Mouse (Mus musculus): Measurements from ENCODE around the gene Sctr. TPM values are rescaled to one million over a fixed set of nuclear protein-coding genes. Genes with fewer than 3 reads are reported as not detected.

Gene Sctr
- polyA plus RNA-seq, 1 experiment from 2014 or later: 0.70 TPM

DNA sequence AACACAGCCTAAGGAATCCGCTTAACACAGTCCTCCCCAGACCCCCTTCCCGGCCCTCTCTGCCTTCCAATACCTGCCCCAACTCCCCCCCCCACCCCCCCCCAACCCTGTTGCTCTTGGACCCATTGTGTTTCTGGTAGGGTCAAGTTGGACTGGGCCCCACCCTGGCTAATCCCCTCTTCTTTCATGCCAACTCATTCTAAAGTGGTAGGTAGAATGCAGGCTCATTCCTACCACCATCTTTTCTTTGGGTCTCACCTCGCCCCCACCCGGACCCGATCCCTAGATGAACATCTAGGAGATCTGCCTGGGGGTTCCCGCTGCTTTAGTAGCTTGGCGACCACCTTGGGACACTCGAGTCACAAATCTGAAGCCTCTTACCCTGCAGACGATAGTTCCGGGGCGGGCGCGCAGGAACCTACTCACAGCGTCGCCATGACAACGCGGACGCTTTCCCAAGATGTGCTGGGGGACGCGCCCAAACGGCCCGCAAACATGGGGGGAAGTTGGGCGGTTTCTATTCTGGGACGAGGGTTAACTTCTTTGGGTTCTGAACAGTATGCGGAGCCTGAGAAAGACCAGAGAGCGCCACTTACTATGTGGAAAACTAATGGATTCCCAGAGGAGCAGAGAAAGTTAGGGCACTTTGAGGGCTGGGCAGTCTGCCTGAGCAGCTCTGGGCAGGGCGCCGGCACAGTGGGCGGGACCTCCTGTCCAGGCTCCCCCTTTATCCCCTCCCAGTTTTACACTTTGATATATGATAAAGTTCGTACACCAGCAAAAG, 9.7 kb upstream of the Sctr start, which contains the start of gene Cfap221:
Gene Cfap221 (minus strand): TSS at position 437 of the 784 bp plus-strand sequence.
- ATAC-seq (ENCODE audit: insufficient read depth, low FRiP score, low TSS enrichment) (peak; percentile 86), DNase-seq (ENCODE audit: low spot score) (peak; percentile 86)
- 6% methylated on average over 30 of the region's 30 CpGs for WGBS
- Histone ChIP-seq H3K4me1 (ENCODE audit: control insufficient read depth, insufficient read depth, low read length) (no peaks in the 10 kb centered on the region), H3K36me3 (ENCODE audit: control insufficient read depth, insufficient read depth, low read length) (no peaks in the 10 kb centered on the region), H3K9me3 (ENCODE audit: control insufficient read depth, low read length) (no peaks in the 10 kb centered on the region), H3K4me3 (ENCODE audit: low read depth, low read length) (peak within 1 kb of the TSS; percentile 34), H3K4me2 (ENCODE audit: low read depth) (peak within 1 kb of the TSS; percentile 60), H3K27me3 (ENCODE audit: control insufficient read depth, insufficient read depth, low read length) (no peaks in the 10 kb centered on the region), H3K9ac (ENCODE audit: low read length) (no peak within 1 kb of the TSS), H3K27ac (ENCODE audit: low read depth, low read length) (no peak within 1 kb of the TSS)

DNA sequence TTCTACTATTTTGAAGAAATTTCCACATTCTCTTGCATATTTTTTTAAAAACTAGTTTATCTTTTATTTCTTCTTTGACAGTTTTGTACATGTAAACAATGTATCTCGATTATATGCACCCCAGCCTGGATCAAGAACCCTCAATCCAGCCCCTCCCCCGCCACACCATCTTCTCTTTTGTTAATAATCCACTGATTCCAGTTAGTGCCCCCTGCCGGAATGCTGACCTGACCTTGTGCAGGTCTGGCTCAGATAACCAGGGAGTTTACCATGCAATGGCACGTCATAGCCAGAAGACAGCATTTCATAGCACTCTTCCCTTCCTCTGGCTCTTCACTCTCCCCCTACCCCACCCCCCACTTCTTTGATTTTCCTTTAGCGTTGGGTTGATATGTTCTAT, 9.1 kb upstream of the Sctr start:
- Histone ChIP-seq H3K4me3 (ENCODE audit: low read depth, low read length) (no peak overlapping the region; the same call in 1 of the 2 replicates), H3K9ac (ENCODE audit: low read length) (no peak overlapping the region), H3K9me3 (ENCODE audit: control insufficient read depth, low read length) (no peaks in the 10 kb centered on the region), H3K36me3 (ENCODE audit: control insufficient read depth, insufficient read depth, low read length) (no peaks in the 10 kb centered on the region), H3K4me1 (ENCODE audit: control insufficient read depth, insufficient read depth, low read length) (no peaks in the 10 kb centered on the region), H3K27me3 (ENCODE audit: control insufficient read depth, insufficient read depth, low read length) (no peaks in the 10 kb centered on the region), H3K27ac (ENCODE audit: low read depth, low read length) (no peak overlapping the region), H3K4me2 (ENCODE audit: low read depth) (peak overlapping the region; percentile 60)
- 39% methylated on average over 5 of the region's 5 CpGs for WGBS
- ATAC-seq (ENCODE audit: insufficient read depth, low FRiP score, low TSS enrichment) (peak; percentile 33; the same call in 1 of the 2 replicates), DNase-seq (ENCODE audit: low spot score) (peak; percentile 28)

DNA sequence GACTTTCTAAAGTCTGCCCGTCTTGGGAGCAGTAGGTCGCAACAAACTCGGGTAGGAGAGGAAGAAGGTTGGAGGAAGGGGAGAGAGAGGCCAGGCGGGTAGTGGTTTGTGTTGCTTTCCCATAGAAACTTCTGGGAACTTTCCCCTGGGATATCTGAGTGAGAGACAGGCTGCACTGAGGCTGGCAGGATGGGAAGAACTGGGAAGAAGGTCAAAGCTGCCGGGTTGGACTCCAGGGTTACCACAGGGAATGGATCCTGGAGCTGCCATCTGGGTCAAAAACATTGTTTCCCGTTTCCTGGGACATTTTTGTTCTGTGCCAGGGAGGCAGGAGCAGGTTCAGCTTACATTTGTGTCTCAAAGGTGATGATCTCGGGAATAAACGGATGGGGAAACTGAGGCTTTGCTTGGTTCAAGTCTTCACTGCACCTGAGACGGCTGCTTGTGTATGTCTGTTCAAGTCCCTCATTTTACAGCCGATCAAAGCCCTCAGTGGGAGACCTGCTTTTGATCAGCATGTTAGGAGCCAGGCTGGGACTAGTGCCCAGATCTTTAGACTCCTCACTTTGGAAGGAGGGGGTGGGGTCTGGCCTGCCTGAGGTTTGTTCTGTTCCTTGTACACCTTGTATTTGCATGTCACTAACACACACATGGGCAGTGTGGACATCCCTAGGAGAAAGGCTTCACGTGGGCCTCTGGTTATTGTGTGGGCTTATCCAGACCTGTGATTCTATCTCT, 1.3 kb downstream of the Sctr start:
- Histone ChIP-seq H3K9ac (ENCODE audit: low read length) (no peak overlapping the region; the same call in 1 of the 2 replicates), H3K4me1 (ENCODE audit: control insufficient read depth, insufficient read depth, low read length) (no peaks in the 10 kb centered on the region), H3K27me3 (ENCODE audit: control insufficient read depth, insufficient read depth, low read length) (peaks cover 15% of the 10 kb centered on the region), H3K9me3 (ENCODE audit: control insufficient read depth, low read length) (no peaks in the 10 kb centered on the region), H3K36me3 (ENCODE audit: control insufficient read depth, insufficient read depth, low read length) (no peaks in the 10 kb centered on the region), H3K27ac (ENCODE audit: low read depth, low read length) (no peak overlapping the region), H3K4me3 (ENCODE audit: low read depth, low read length) (no peak overlapping the region), H3K4me2 (ENCODE audit: low read depth) (peak overlapping the region; percentile 66)
- DNase-seq (ENCODE audit: low spot score): no peak
- no peak for ATAC-seq (ENCODE audit: insufficient read depth, low FRiP score, low TSS enrichment)
- 28% methylated on average over 11 of the region's 11 CpGs for WGBS

GRCm38 (mm10) chr1:120012638-120013037, 5.9 kb downstream of the Sctr start:
- Histone ChIP-seq H3K4me3 (ENCODE audit: low read depth, low read length) (no peak overlapping the region), H3K27ac (ENCODE audit: low read depth, low read length) (no peak overlapping the region), H3K36me3 (ENCODE audit: control insufficient read depth, insufficient read depth, low read length) (no peaks in the 10 kb centered on the region), H3K27me3 (ENCODE audit: control insufficient read depth, insufficient read depth, low read length) (peaks cover 11% of the 10 kb centered on the region), H3K9me3 (ENCODE audit: control insufficient read depth, low read length) (no peaks in the 10 kb centered on the region), H3K4me2 (ENCODE audit: low read depth) (no peak overlapping the region), H3K4me1 (ENCODE audit: control insufficient read depth, insufficient read depth, low read length) (no peaks in the 10 kb centered on the region), H3K9ac (ENCODE audit: low read length) (no peak overlapping the region)
- WGBS: 81% methylated on average over 12 of the region's 12 CpGs
- DNase-seq (ENCODE audit: low spot score) (no peak), ATAC-seq (ENCODE audit: insufficient read depth, low FRiP score, low TSS enrichment) (no peak)

DNA sequence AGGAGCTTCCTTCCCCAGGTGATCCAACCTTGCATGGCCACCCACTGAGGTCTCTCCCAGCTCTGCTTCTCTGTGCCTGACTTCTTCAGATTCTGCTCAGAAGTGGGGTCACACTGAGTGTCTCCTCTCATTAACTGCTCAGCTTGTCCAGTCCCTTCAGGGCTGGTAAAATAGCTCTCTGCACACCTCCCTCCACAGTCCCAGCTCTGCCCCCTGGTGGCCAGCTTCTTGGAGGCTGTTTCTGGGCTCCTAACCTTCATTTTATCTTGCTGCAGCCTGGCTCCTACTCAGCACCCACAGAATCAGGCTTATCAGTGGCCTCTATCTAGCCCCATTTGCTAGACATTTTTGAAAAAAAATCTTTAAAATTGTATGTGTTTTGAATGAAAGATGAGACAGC, 6.4 kb downstream of the Sctr start:
- Histone ChIP-seq H3K4me3 (ENCODE audit: low read depth, low read length) (no peak overlapping the region), H3K4me2 (ENCODE audit: low read depth) (no peak overlapping the region), H3K9ac (ENCODE audit: low read length) (no peak overlapping the region), H3K27ac (ENCODE audit: low read depth, low read length) (no peak overlapping the region), H3K36me3 (ENCODE audit: control insufficient read depth, insufficient read depth, low read length) (no peaks in the 10 kb centered on the region), H3K4me1 (ENCODE audit: control insufficient read depth, insufficient read depth, low read length) (no peaks in the 10 kb centered on the region), H3K27me3 (ENCODE audit: control insufficient read depth, insufficient read depth, low read length) (peaks cover 7% of the 10 kb centered on the region), H3K9me3 (ENCODE audit: control insufficient read depth, low read length) (no peaks in the 10 kb centered on the region)
- ATAC-seq (ENCODE audit: insufficient read depth, low FRiP score, low TSS enrichment) (0 out of 2 replicates have a peak, but pooled peaks have one; percentile 23), DNase-seq (ENCODE audit: low spot score) (peak; percentile 71)

GRCm38 (mm10) chr1:120016240-120016639, 9.5 kb downstream of the Sctr start:
- no peak for DNase-seq (ENCODE audit: low spot score)
- Histone ChIP-seq H3K27ac (ENCODE audit: low read depth, low read length) (no peak overlapping the region), H3K4me1 (ENCODE audit: control insufficient read depth, insufficient read depth, low read length) (no peaks in the 10 kb centered on the region), H3K36me3 (ENCODE audit: control insufficient read depth, insufficient read depth, low read length) (no peaks in the 10 kb centered on the region), H3K9ac (ENCODE audit: low read length) (no peak overlapping the region), H3K9me3 (ENCODE audit: control insufficient read depth, low read length) (no peaks in the 10 kb centered on the region), H3K4me2 (ENCODE audit: low read depth) (no peak overlapping the region), H3K27me3 (ENCODE audit: control insufficient read depth, insufficient read depth, low read length) (no peaks in the 10 kb centered on the region), H3K4me3 (ENCODE audit: low read depth, low read length) (no peak overlapping the region)
- no peak for ATAC-seq (ENCODE audit: insufficient read depth, low FRiP score, low TSS enrichment)
- 72% methylated on average over 2 of the region's 2 CpGs for WGBS

- Histone ChIP-seq H3K36me3 (ENCODE audit: control insufficient read depth, insufficient read depth, low read length) (no peaks in the 10 kb centered on the region), H3K4me2 (ENCODE audit: low read depth) (no peak overlapping the region), H3K27ac (ENCODE audit: low read depth, low read length) (no peak overlapping the region), H3K27me3 (ENCODE audit: control insufficient read depth, insufficient read depth, low read length) (no peaks in the 10 kb centered on the region), H3K4me3 (ENCODE audit: low read depth, low read length) (no peak overlapping the region), H3K9me3 (ENCODE audit: control insufficient read depth, low read length) (no peaks in the 10 kb centered on the region), H3K9ac (ENCODE audit: low read length) (no peak overlapping the region), H3K4me1 (ENCODE audit: control insufficient read depth, insufficient read depth, low read length) (no peaks in the 10 kb centered on the region)
- ATAC-seq (ENCODE audit: insufficient read depth, low FRiP score, low TSS enrichment) (no peak), DNase-seq (ENCODE audit: low spot score) (no peak)
- 75% methylated on average over 3 of the region's 3 CpGs for WGBS
Observed at GRCm38 (mm10) chr1:120018900-120019299, 12.2 kb downstream of the Sctr start.

- DNase-seq (ENCODE audit: low spot score): no peak
- Histone ChIP-seq H3K4me3 (ENCODE audit: low read depth, low read length) (no peak overlapping the region), H3K36me3 (ENCODE audit: control insufficient read depth, insufficient read depth, low read length) (no peaks in the 10 kb centered on the region), H3K27ac (ENCODE audit: low read depth, low read length) (no peak overlapping the region), H3K4me1 (ENCODE audit: control insufficient read depth, insufficient read depth, low read length) (no peaks in the 10 kb centered on the region), H3K9ac (ENCODE audit: low read length) (no peak overlapping the region), H3K9me3 (ENCODE audit: control insufficient read depth, low read length) (no peaks in the 10 kb centered on the region), H3K27me3 (ENCODE audit: control insufficient read depth, insufficient read depth, low read length) (no peaks in the 10 kb centered on the region), H3K4me2 (ENCODE audit: low read depth) (no peak overlapping the region)
- 95% methylated on average over 12 of the region's 12 CpGs for WGBS
- ATAC-seq (ENCODE audit: insufficient read depth, low FRiP score, low TSS enrichment): no peak
Observed at GRCm38 (mm10) chr1:120019428-120019827, 12.7 kb downstream of the Sctr start.

Measured in neural tube, embryonic 11.5 days (tissue).